Mouse (Mus musculus): Measurements from ENCODE around the gene Edil3.

- TF ChIP-seq POLR2A (IDR thresholded peaks at IDR 0.05; ENCODE audit: low read depth, low read length) (no peak), CTCF (IDR thresholded peaks at IDR 0.05; ENCODE audit: extremely low read depth, insufficient read length, insufficient replicate concordance, low read depth, low read length) (no peak)
Observed at GRCm38 (mm10) chr13:88823522-88824419, 2.5 kb downstream of the Edil3 start.

Measured in small intestine, adult 2 months (tissue).